Comparison of ENCODE assay signal across 8 mouse cellular contexts in the genomic region with DNA sequence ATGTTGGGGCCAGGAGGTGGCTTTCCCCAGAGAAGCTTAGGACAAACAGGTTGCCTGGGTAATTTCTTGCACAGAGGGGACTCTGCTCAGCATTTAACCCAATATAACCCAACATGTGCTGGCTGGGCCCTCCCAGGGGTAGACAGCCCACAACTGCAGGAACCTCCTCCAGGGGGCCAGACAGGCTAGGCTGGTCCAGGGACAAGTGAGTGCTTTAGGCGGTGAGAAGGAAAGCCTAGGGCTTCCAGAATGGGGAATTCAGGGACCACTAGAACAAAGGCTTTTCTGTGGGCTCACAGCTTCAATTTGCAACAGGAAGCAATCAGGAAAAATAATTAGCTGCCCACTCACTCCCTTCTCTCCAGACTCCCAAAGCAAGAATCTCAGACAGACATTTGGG. TPM values are rescaled to one million over a fixed set of nuclear protein-coding genes. Genes with fewer than 3 reads are reported as not detected.
A peak's percentile ranks its signal among the peaks of the same experiment; 100 is the strongest.
DNase-seq lines count a peak whose midpoint lies in the region; ATAC-seq and TF ChIP-seq lines count a peak whose summit lies in the region.

No protein-coding gene starts in this region.

- H3K4me2 ChIP-seq in heart, embryonic 15.5 days = peak overlapping the region; percentile 96
- peak overlapping the region; percentile 1; the same call in 1 of the 2 replicates for H3K4me2 ChIP-seq in hindbrain, postnatal 0 days (ENCODE audit: low read depth, low read length)
- peak overlapping the region; percentile 99; the same call in 1 of the 2 replicates for H3K4me2 ChIP-seq in midbrain, embryonic 16.5 days (ENCODE audit: low read length)

- no peaks in the 10 kb centered on the region for H3K9me3 ChIP-seq in heart, embryonic 15.5 days (replicated peaks)
- no peaks in the 10 kb centered on the region for H3K9me3 ChIP-seq in embryonic facial prominence, embryonic 10.5 days
- H3K9me3 ChIP-seq in hindbrain, postnatal 0 days (ENCODE audit: low read length) = no peaks in the 10 kb centered on the region
- no peaks in the 10 kb centered on the region for H3K9me3 ChIP-seq in midbrain, embryonic 16.5 days (replicated peaks; ENCODE audit: control insufficient read depth, low read length, poor library complexity, severe bottlenecking)

- peak overlapping the region; percentile 93 for H3K9ac ChIP-seq in heart, embryonic 15.5 days
- H3K9ac ChIP-seq in hindbrain, postnatal 0 days (replicated peaks; ENCODE audit: low read length) = no peak overlapping the region
- H3K9ac ChIP-seq in midbrain, embryonic 16.5 days (ENCODE audit: low read depth, low read length) = no peak overlapping the region

- no peak for ATAC-seq in heart, embryonic 15.5 days (replicated peaks; ENCODE audit: insufficient number of reproducible peaks, insufficient read depth, low FRiP score, low read depth)
- ATAC-seq in hindbrain, postnatal 0 days = no peak
- no peak for ATAC-seq in midbrain, embryonic 16.5 days
- ATAC-seq in activated CD4-positive, CD25-positive, alpha-beta regulatory T cell, adult 4 months = no peak

- peaks cover 64% of the 10 kb centered on the region for H3K4me1 ChIP-seq in heart, embryonic 15.5 days (replicated peaks)
- H3K4me1 ChIP-seq in embryonic facial prominence, embryonic 10.5 days = peaks cover 69% of the 10 kb centered on the region
- H3K4me1 ChIP-seq in hindbrain, postnatal 0 days (ENCODE audit: insufficient read depth, low read length) = peaks cover 27% of the 10 kb centered on the region
- H3K4me1 ChIP-seq in midbrain, embryonic 16.5 days (ENCODE audit: control insufficient read depth, insufficient read depth, low read length) = peaks cover 5% of the 10 kb centered on the region; the same call in 1 of the 2 replicates

- DNase-seq in heart, adult 18-20 months = no peak
- DNase-seq in embryonic facial prominence, embryonic 10.5 days (ENCODE audit: low spot score) = peak; percentile 65
- DNase-seq in hindbrain, postnatal 0 days (ENCODE audit: low spot score) = no peak
- no peak for DNase-seq in adrenal gland, postnatal 25 days
- DNase-seq in left cerebral cortex, adult 9 months (ENCODE audit: low spot score in 2 of 2) = no peak

- H3K27ac ChIP-seq in heart, embryonic 15.5 days = peak overlapping the region; percentile 85; the same call in 1 of the 2 replicates
- H3K27ac ChIP-seq in embryonic facial prominence, embryonic 10.5 days (replicated peaks) = peak overlapping the region; percentile 96
- no peak overlapping the region for H3K27ac ChIP-seq in hindbrain, postnatal 0 days
- H3K27ac ChIP-seq in midbrain, embryonic 16.5 days (ENCODE audit: low read length) = no peak overlapping the region

- 43% methylated on average over 1 of the region's 1 CpGs for WGBS in heart, embryonic 15.5 days
- WGBS in embryonic facial prominence, embryonic 10.5 days = 6% methylated on average over 1 of the region's 1 CpGs
- WGBS in hindbrain, postnatal 0 days = 33% methylated on average over 1 of the region's 1 CpGs
- 25% methylated on average over 1 of the region's 1 CpGs for WGBS in midbrain, embryonic 16.5 days

- no peaks in the 10 kb centered on the region for H3K27me3 ChIP-seq in heart, embryonic 15.5 days
- H3K27me3 ChIP-seq in embryonic facial prominence, embryonic 10.5 days (replicated peaks; ENCODE audit: low read depth, poor library complexity, severe bottlenecking) = no peaks in the 10 kb centered on the region
- 0 out of 2 replicates have a peak, but pooled peaks cover 5% of the 10 kb centered on the region for H3K27me3 ChIP-seq in hindbrain, postnatal 0 days (ENCODE audit: insufficient read depth, low read length)
- no peaks in the 10 kb centered on the region for H3K27me3 ChIP-seq in midbrain, embryonic 16.5 days (ENCODE audit: control insufficient read depth, insufficient read depth, low read depth, low read length)

- no peak for TF ChIP-seq CTCF in hindbrain, postnatal 0 days (IDR thresholded peaks at IDR 0.05; ENCODE audit: low read depth)

- no peaks in the 10 kb centered on the region for H3K36me3 ChIP-seq in heart, embryonic 15.5 days
- no peaks in the 10 kb centered on the region; the same call in 1 of the 2 replicates for H3K36me3 ChIP-seq in embryonic facial prominence, embryonic 10.5 days (replicated peaks)
- no peaks in the 10 kb centered on the region for H3K36me3 ChIP-seq in hindbrain, postnatal 0 days (ENCODE audit: insufficient read depth, low read length)
- no peaks in the 10 kb centered on the region for H3K36me3 ChIP-seq in midbrain, embryonic 16.5 days (ENCODE audit: control insufficient read depth, insufficient read depth, low read length)

- peak overlapping the region; percentile 92; the same call in 1 of the 2 replicates for H3K4me3 ChIP-seq in heart, embryonic 15.5 days
- peak overlapping the region; percentile 95 for H3K4me3 ChIP-seq in embryonic facial prominence, embryonic 10.5 days
- H3K4me3 ChIP-seq in hindbrain, postnatal 0 days (ENCODE audit: low read length) = no peak overlapping the region
- no peak overlapping the region; the same call in 1 of the 2 replicates for H3K4me3 ChIP-seq in midbrain, embryonic 16.5 days (ENCODE audit: low read depth, low read length)

RNA-seq across cellular contexts. Expression of a gene that starts 1.9 kb away (rescaled TPM):
- 3.0 and 4.3 TPM in 2 replicates for polyA plus RNA-seq in heart, embryonic 15.5 days (2015; fragmentation: Nextera tagmentation; extraction: Ambion mirVana)
- total RNA-seq in heart, adult 18-20 months (2021) = 10 to 100 TPM; 46.5 to 49.3 TPM
- polyA plus RNA-seq in embryonic facial prominence, embryonic 10.5 days (2016; fragmentation: Nextera tagmentation; extraction: Ambion mirVana) = 5.5 and 5.6 TPM in 2 replicates
- 16.4 and 17.6 TPM in 2 replicates for total RNA-seq in hindbrain, postnatal 0 days (2014; rRNA removed)
- 0.69 and 1.1 TPM in 2 replicates for polyA plus RNA-seq in hindbrain, postnatal 0 days (2015; fragmentation: Nextera tagmentation; extraction: Ambion mirVana)
- polyA plus RNA-seq in midbrain, embryonic 16.5 days (2015; fragmentation: Nextera tagmentation; extraction: Ambion mirVana) = 0.89 and 0.92 TPM in 2 replicates
- polyA plus RNA-seq in activated CD4-positive, CD25-positive, alpha-beta regulatory T cell, adult 4 months (2017; shearing (Covaris generic)) = under 1 TPM in 1 of 2 experiments, not detected in 1; 0.09 TPM
- total RNA-seq in adrenal gland, postnatal 25 days (2021) = 97.9 and 117 TPM in 2 replicates

RNA-seq across cellular contexts. Expression of a gene that starts 23.7 kb away (rescaled TPM):
- 15.9 and 26.6 TPM in 2 replicates for polyA plus RNA-seq in heart, embryonic 15.5 days (2015; fragmentation: Nextera tagmentation; extraction: Ambion mirVana)
- 1 to 10 TPM; 5.5 to 8.3 TPM for total RNA-seq in heart, adult 18-20 months (2021)
- 46.4 and 46.5 TPM in 2 replicates for polyA plus RNA-seq in embryonic facial prominence, embryonic 10.5 days (2016; fragmentation: Nextera tagmentation; extraction: Ambion mirVana)
- total RNA-seq in hindbrain, postnatal 0 days (2014; rRNA removed) = 57.7 and 60.8 TPM in 2 replicates
- polyA plus RNA-seq in hindbrain, postnatal 0 days (2015; fragmentation: Nextera tagmentation; extraction: Ambion mirVana) = 33.3 and 37.2 TPM in 2 replicates
- polyA plus RNA-seq in midbrain, embryonic 16.5 days (2015; fragmentation: Nextera tagmentation; extraction: Ambion mirVana) = 33.3 and 33.4 TPM in 2 replicates
- 1 to 10 TPM; 4.0 to 5.1 TPM for polyA plus RNA-seq in activated CD4-positive, CD25-positive, alpha-beta regulatory T cell, adult 4 months (2017; shearing (Covaris generic))
- total RNA-seq in adrenal gland, postnatal 25 days (2021) = 21.2 and 30.4 TPM in 2 replicates

Comparison
In these comparisons a context has a peak if more than half of its experiments do, and no peak if none do; other contexts are left out.
1. H3K27ac ChIP-seq: peak in heart, embryonic 15.5 days (single experiment) and embryonic facial prominence, embryonic 10.5 days (single experiment); none in hindbrain, postnatal 0 days (single experiment) and midbrain, embryonic 16.5 days (single experiment).
2. H3K4me2 ChIP-seq: peak in every context shown above with its lines; median percentile 99 in midbrain, embryonic 16.5 days; 96 in heart, embryonic 15.5 days; 1 in hindbrain, postnatal 0 days.
3. H3K4me3 ChIP-seq: peak in heart, embryonic 15.5 days (single experiment) and embryonic facial prominence, embryonic 10.5 days (single experiment); none in hindbrain, postnatal 0 days (single experiment) and midbrain, embryonic 16.5 days (single experiment).